Mouse (Mus musculus): ENCODE results near the gene Banf1.
"Not testable (repeated sequence)": the region's sequence is repeated elsewhere in the genome, so short reads cannot be mapped to it uniquely, and the experiment has no call there.

Gene Banf1

GRCm38 (mm10) chr19:5372724-5373123 is 5.8 kb upstream of the Banf1 start:
- DNase-seq, result no peak

GRCm38 (mm10) chr19:5370932-5371331 is 4.0 kb upstream of the Banf1 start:
- DNase-seq, result peak in 1 of 2 experiments; percentile 9

- peak; percentile 45 to 53 for DNase-seq
Observed at GRCm38 (mm10) chr19:5367455-5367854, 487 bp upstream of the Banf1 start.

DNA sequence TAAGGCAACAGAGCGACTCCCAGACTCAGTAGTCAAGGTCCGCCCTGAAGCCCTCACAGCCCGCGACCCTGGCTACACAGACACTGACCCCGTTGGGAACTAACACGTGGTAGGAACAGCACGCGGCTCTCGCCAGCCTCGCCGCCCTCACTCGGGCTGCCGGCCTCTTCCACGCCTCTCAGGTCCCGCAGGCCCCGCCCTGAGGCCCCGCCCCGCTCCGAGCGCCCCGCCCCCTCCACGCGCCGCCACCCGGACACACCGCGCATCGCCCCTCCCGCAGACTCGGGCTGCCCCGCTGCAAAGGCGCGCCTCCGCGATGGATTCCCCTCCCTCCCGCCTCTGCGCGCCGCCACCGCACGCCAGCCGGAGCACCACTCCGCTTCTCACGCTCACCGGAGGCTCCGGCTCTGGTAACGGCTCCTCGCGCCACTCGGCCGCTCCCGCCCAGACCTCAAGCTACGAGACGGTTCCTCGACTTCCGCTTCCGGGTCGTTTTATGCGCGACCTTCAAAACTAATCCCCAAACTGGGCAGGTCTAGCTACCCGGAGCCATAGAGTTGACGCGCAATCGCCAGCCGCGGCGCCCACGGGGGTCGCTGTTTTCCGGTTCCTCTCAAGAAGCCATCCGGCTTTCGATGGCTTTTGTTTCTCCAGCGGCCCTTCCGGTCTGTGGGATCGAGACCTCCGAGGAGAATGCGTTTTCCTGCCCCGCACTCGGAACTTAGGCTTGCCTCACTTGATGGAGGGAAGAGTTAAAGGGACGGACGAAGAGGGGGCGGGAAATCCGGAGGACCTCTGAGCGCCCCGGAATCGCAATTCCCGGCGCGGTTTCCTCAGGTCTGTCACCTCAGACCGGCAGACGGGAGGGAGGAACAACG is 554 bp downstream of the Banf1 start, which contains the start of gene Eif1ad:
Gene Eif1ad, plus strand, starts transcription at position 567 of the 878 bp plus-strand sequence.
- DNase-seq, result peak; percentile 94 to 96

DNA sequence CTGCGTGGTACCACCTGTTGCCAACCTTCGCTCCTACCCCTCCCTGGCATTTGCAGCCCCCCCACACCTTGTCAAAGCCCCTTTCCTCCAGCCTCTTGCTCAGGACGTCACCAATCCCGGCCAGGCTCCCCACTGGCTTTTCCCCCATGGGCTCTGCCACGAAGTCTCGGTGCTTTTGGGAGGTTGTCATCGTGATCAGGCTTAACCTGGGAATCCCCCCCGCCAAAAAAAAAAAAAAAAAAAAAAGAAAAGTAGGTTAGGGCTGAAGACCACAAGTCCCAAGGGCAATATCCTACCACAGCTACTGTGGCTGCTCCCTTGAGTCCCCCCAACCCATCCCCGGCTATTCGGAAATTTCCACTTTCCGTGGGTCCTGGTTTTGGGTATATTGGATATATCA is 1.2 kb downstream of the Banf1 start:
- DNase-seq, result no peak

DNA sequence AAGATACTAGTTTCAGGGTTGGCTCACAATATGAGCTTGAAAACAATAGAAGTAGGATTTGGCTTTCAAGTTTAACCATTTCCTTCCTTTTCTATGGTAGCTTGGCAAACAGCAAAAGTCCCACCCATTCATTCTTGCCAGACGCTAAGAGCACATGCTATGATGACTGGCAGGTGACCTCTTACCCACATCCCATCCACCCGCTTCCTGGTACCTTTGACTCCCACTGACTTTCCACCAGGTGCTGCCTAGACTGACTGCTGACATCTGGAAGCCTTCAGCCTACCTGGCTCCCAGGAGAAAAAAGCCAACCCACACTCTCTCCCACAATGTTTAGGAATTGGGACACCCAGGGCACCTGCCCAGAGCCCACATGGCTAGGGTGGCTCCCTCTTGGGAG is 2.8 kb downstream of the Banf1 start:
- DNase-seq, result no peak

DNA sequence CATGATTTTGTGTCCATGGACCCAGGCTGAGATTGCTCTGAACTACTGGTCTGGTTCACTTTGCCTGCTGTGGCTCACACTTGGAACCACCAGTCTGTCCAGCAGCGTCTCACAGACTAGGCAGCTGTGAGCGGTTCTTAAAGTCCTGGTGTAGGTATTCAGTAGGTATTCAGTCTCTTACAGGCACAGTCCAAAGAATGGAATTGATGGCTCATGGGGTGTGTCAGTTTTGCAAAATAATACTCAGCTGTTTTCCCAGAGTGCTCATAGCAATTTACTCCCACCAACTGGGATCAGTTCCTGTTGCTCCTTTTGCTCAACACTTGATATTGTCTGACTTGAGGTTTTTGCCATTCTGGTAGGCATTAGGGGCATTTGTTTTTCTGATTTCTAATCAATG is 4.8 kb downstream of the Banf1 start:
- DNase-seq, result no peak

GRCm38 (mm10) chr19:5356080-5356479 is 10.9 kb downstream of the Banf1 start:
- no peak for DNase-seq

GRCm38 (mm10) chr19:5353609-5354008 is 13.4 kb downstream of the Banf1 start:
- no peak for DNase-seq

DNA sequence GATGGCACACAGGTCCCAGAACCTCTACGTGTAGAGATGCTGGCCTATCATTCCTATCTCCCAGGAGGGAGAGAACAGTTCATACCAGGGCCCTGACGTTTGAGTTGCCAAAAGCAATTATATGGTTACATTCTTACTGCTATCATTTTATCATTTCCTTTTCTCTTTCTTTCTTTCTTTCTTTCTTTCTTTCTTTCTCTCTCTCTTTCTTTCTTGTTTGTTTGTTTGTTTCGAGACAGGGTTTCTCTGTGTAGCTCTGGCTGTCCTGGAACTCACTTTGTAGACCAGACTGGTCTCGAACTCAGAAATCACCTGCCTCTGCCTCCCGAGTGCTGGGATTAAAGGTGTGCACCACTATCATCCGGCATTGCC is 17.5 kb downstream of the Banf1 start, which contains the start of gene Cst6:
Gene Cst6, minus strand, starts transcription at position 73 of the 372 bp plus-strand sequence.
- DNase-seq, result not testable (repeated sequence)

- peak; percentile 33 to 42 for DNase-seq
Observed at GRCm38 (mm10) chr19:5348526-5349501, 18.2 kb downstream of the Banf1 start.

DNA sequence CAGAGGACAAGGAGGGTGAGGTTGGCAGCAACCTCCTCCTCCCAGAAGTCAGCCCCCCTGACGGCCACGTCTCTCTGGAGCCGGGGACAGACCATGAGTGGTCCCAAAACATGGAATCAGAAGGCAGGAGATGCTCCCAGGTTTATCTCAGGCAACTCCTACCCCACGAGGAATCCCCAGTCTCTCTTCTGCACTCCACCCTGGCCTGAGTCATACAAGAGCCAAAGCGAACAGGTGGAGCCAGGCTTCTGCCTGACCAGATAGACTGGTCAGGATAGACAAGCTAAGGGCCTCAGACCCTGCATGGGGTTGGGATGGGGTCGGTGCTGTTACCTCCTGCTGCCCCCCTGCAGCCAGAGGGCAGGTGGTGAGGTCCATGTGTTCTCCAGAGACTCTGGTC is 18.9 kb downstream of the Banf1 start:
- DNase-seq, result no peak

GRCm38 (mm10) chr19:5345297-5346131 is 21.5 kb downstream of the Banf1 start:
- DNase-seq, result no peak

GRCm38 (mm10) chr19:5341360-5341759 is 25.6 kb downstream of the Banf1 start:
- DNase-seq, result no peak

DNA sequence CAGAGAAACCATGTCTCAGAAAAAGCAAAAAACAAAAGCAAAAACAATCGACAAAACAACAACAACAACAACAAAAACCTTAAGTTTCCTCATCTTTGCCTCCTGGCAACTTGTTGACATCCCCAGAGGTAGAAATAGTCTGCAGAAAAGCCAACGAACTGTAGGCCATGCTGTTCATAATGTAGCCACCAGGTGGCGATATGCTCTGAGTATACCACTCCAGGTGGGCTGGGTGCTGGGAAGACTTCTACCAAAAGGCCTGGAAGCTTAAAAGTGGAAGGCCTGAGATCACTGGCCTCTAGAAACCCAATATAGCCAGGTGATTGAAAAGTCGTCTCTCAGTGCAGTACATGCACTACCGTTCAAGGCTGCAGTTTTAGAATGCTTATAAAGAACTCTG is 29.0 kb downstream of the Banf1 start:
- DNase-seq, result peak; percentile 82 to 84

- DNase-seq, result no peak
Observed at GRCm38 (mm10) chr19:5335441-5335840, 31.5 kb downstream of the Banf1 start, which contains the start of gene Catsper1. Gene Catsper1 (plus strand): TSS chr19:5335741.

GRCm38 (mm10) chr19:5334741-5335140 is 32.2 kb downstream of the Banf1 start:
- DNase-seq, result no peak

DNA sequence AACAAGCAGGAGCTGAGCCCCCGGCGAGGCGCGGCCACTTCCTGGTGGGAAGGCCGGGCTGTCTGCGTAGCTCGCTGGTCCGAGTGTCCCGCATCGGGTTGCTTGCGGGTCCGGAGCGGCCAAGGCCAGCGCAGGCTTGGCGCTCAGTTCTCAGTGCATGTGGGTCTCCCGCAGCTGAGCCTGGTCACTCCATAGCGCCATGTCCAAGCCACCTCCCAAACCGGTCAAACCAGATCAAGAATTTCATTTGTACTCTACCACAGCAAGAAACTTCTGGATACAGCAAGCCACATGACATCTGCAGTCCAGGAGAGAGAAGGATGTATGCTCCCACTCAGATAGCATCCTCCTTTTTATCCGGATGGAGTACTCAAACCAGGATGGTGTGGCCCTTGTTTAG is 39.0 kb downstream of the Banf1 start:
- no peak for DNase-seq

DNA sequence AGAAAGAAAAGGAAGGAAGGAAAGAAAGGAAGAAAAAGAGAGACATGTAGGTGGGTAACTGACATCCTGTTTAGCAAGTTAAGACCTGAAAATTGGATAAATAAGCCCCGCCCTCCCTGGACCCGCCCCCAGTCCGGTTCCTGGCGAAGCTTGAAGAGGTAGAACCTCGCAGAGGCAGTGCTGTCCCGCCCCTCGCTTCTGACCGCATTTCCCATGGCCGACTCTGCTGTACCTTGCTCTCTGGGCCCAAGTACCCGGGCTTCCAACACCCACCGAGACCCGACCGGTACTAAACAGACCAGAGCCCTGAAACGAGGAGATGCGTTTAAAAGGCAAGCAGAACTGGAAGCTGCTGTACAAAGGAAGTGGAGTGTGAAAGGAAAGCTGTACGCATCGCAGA is 43.2 kb downstream of the Banf1 start:
- peak; percentile 43 to 49 for DNase-seq
